Mouse (Mus musculus) kidney, adult 9 months (tissue): ENCODE data around the gene Hspa1l.
"Not testable (repeated sequence)": the region's sequence is repeated elsewhere in the genome, so short reads cannot be mapped to it uniquely, and the experiment has no call there.

Experiments used
- DNase-seq: peaks from one replicate; pipeline ENCODE4 v3.0.0; 2022

Gene Hspa1l

GRCm38 (mm10) chr17:34972069-34972749 lies at the start of gene Hspa1l, which contains the start of gene Hspa1a:
Hspa1l (plus strand) TSS chr17:34972703.
Hspa1a (minus strand) TSS chr17:34972156.
- DNase-seq = peak; percentile 95

- no peak for DNase-seq
Observed at GRCm38 (mm10) chr17:34922939-34923338, 49.6 kb upstream of the Hspa1l start.

GRCm38 (mm10) chr17:34924258-34924657 lies 48.2 kb upstream of the Hspa1l start:
- no peak for DNase-seq

- DNase-seq = no peak
Observed at GRCm38 (mm10) chr17:34927306-34928019, 45.0 kb upstream of the Hspa1l start.

GRCm38 (mm10) chr17:34928841-34929240 lies 43.7 kb upstream of the Hspa1l start:
- DNase-seq = no peak

- peak; percentile 100 for DNase-seq
Observed at GRCm38 (mm10) chr17:34931061-34931734, 41.3 kb upstream of the Hspa1l start, which contains the start of gene Neu1. Neu1 (plus strand) TSS chr17:34931253.

- peak; percentile 42 for DNase-seq
Observed at GRCm38 (mm10) chr17:34931735-34932098, 40.8 kb upstream of the Hspa1l start.

- peak; percentile 32 for DNase-seq
Observed at GRCm38 (mm10) chr17:34932287-34932686, 40.2 kb upstream of the Hspa1l start.

- peak; percentile 82 for DNase-seq
Observed at GRCm38 (mm10) chr17:34934031-34934430, 38.5 kb upstream of the Hspa1l start.

- peak; percentile 67 for DNase-seq
Observed at GRCm38 (mm10) chr17:34934830-34935229, 37.7 kb upstream of the Hspa1l start.

GRCm38 (mm10) chr17:34937960-34938505 lies 34.5 kb upstream of the Hspa1l start:
- peak; percentile 90 for DNase-seq

GRCm38 (mm10) chr17:34941344-34942041 lies 31.0 kb upstream of the Hspa1l start:
- no peak for DNase-seq

GRCm38 (mm10) chr17:34943128-34943815 lies 29.2 kb upstream of the Hspa1l start:
- DNase-seq = peak; percentile 87

- DNase-seq = peak; percentile 83
Observed at GRCm38 (mm10) chr17:34944362-34944761, 28.1 kb upstream of the Hspa1l start.

GRCm38 (mm10) chr17:34946486-34947140 lies 25.9 kb upstream of the Hspa1l start:
- DNase-seq = peak; percentile 89

GRCm38 (mm10) chr17:34947606-34948005 lies 24.9 kb upstream of the Hspa1l start:
- peak; percentile 79 for DNase-seq

- DNase-seq = not testable (repeated sequence)
Observed at GRCm38 (mm10) chr17:34948721-34949552, 23.6 kb upstream of the Hspa1l start.

- no peak for DNase-seq
Observed at GRCm38 (mm10) chr17:34949553-34949969, 22.9 kb upstream of the Hspa1l start.

- DNase-seq = no peak
Observed at GRCm38 (mm10) chr17:34950514-34951455, 21.7 kb upstream of the Hspa1l start.
